Mouse (Mus musculus): Measurements from ENCODE around the gene Zfp672. TPM values are rescaled to one million over a fixed set of nuclear protein-coding genes. Genes with fewer than 3 reads are reported as not detected.

The Zfp672 gene
- polyA plus RNA-seq, 1 experiment, result 75.8 TPM

- no peaks in the 10 kb centered on the region for H3K4me1 ChIP-seq (ENCODE audit: control insufficient read depth, insufficient read depth, insufficient read length, low read length)
- H3K27ac ChIP-seq (replicated peaks; ENCODE audit: low read depth, low read length), result no peak overlapping the region
- H3K4me3 ChIP-seq (ENCODE audit: insufficient read depth, low read depth, low read length), result no peak overlapping the region
These were observed 54.4 kb downstream of the Zfp672 start for GRCm38 (mm10) chr11:58275756-58276155.

- H3K27ac ChIP-seq (replicated peaks; ENCODE audit: low read depth, low read length), result no peak within 1 kb of the TSS
- no peak within 1 kb of the TSS for H3K4me3 ChIP-seq (ENCODE audit: insufficient read depth, low read depth, low read length)
- no peaks in the 10 kb centered on the region for H3K4me1 ChIP-seq (ENCODE audit: control insufficient read depth, insufficient read depth, insufficient read length, low read length)
These were observed 55.6 kb downstream of the Zfp672 start, which contains the start of gene 4930438A08Rik for GRCm38 (mm10) chr11:58274572-58274971. Gene 4930438A08Rik, plus strand, starts transcription at chr11:58274799.

- no peak overlapping the region for H3K4me3 ChIP-seq (ENCODE audit: insufficient read depth, low read depth, low read length)
These were observed 61.9 kb downstream of the Zfp672 start for GRCm38 (mm10) chr11:58268285-58268684.

More at GRCm38 (mm10) chr11:58268285-58268684, 61.9 kb downstream of the Zfp672 start:
- H3K4me1 ChIP-seq (ENCODE audit: control insufficient read depth, insufficient read depth, insufficient read length, low read length), result no peaks in the 10 kb centered on the region
- H3K27ac ChIP-seq (replicated peaks; ENCODE audit: low read depth, low read length), result no peak overlapping the region

Other genes with a start within 250 kb of the Zfp672 start
- not detected in 2 replicates for gene Gm12248, start 237.2 kb downstream of the Zfp672 start, polyA plus RNA-seq (2012; ENCODE audit: insufficient read depth, insufficient read length, missing spikeins)
- 36.4 and 42.1 TPM in 2 replicates for gene Cnot8, start 226.2 kb downstream of the Zfp672 start, polyA plus RNA-seq (2012; ENCODE audit: insufficient read depth, insufficient read length, missing spikeins)
- 3.3 and 3.4 TPM in 2 replicates for gene Gemin5, start 161.8 kb downstream of the Zfp672 start, polyA plus RNA-seq (2012; ENCODE audit: insufficient read depth, insufficient read length, missing spikeins)
- 69.5 and 84.9 TPM in 2 replicates for gene Mrpl22, start 158.7 kb downstream of the Zfp672 start, polyA plus RNA-seq (2012; ENCODE audit: insufficient read depth, insufficient read length, missing spikeins)
- 10.2 and 13.9 TPM in 2 replicates for gene Igtp, start 130.8 kb downstream of the Zfp672 start, polyA plus RNA-seq (2012; ENCODE audit: insufficient read depth, insufficient read length, missing spikeins)
- 7.5 and 7.9 TPM in 2 replicates for gene Irgm2, start 130.7 kb downstream of the Zfp672 start, polyA plus RNA-seq (2012; ENCODE audit: insufficient read depth, insufficient read length, missing spikeins)
- gene 4930438A08Rik, start 55.5 kb downstream of the Zfp672 start, polyA plus RNA-seq (2012; ENCODE audit: insufficient read depth, insufficient read length, missing spikeins), result not detected in 2 replicates
- gene Zfp692, start 23.3 kb downstream of the Zfp672 start, polyA plus RNA-seq (2012; ENCODE audit: insufficient read depth, insufficient read length, missing spikeins), result 2.0 and 2.6 TPM in 2 replicates
- gene Sh3bp5l, start 385 bp upstream of the Zfp672 start, polyA plus RNA-seq (2012; ENCODE audit: insufficient read depth, insufficient read length, missing spikeins), result 19.5 and 20.6 TPM in 2 replicates
- not detected in 2 replicates for gene Lypd8, start 48.7 kb upstream of the Zfp672 start, polyA plus RNA-seq (2012; ENCODE audit: insufficient read depth, insufficient read length, missing spikeins)
- not detected in 2 replicates for gene 1810065E05Rik, start 90.8 kb upstream of the Zfp672 start, polyA plus RNA-seq (2012; ENCODE audit: insufficient read depth, insufficient read length, missing spikeins)
- not detected in 2 replicates for gene Gm12253, start 102.2 kb upstream of the Zfp672 start, polyA plus RNA-seq (2012; ENCODE audit: insufficient read depth, insufficient read length, missing spikeins)
- not detected in 2 replicates for gene Lypd9, start 122.6 kb upstream of the Zfp672 start, polyA plus RNA-seq (2012; ENCODE audit: insufficient read depth, insufficient read length, missing spikeins)
- not detected in 2 replicates for gene Olfr30, start 131.9 kb upstream of the Zfp672 start, polyA plus RNA-seq (2012; ENCODE audit: insufficient read depth, insufficient read length, missing spikeins)
- not detected in 2 replicates for gene Olfr332, start 162.2 kb upstream of the Zfp672 start, polyA plus RNA-seq (2012; ENCODE audit: insufficient read depth, insufficient read length, missing spikeins)
- not detected in 2 replicates for gene Olfr331, start 172.2 kb upstream of the Zfp672 start, polyA plus RNA-seq (2012; ENCODE audit: insufficient read depth, insufficient read length, missing spikeins)
- gene Olfr330, start 204.5 kb upstream of the Zfp672 start, polyA plus RNA-seq (2012; ENCODE audit: insufficient read depth, insufficient read length, missing spikeins), result not detected in 2 replicates
- not detected in 2 replicates for gene Olfr329-ps, start 216.1 kb upstream of the Zfp672 start, polyA plus RNA-seq (2012; ENCODE audit: insufficient read depth, insufficient read length, missing spikeins)
- gene Olfr328, start 225.3 kb upstream of the Zfp672 start, polyA plus RNA-seq (2012; ENCODE audit: insufficient read depth, insufficient read length, missing spikeins), result not detected in 2 replicates
- gene Olfr224, start 240.2 kb upstream of the Zfp672 start, polyA plus RNA-seq (2012; ENCODE audit: insufficient read depth, insufficient read length, missing spikeins), result not detected in 2 replicates
- gene Olfr325, start 247.4 kb upstream of the Zfp672 start, polyA plus RNA-seq (2012; ENCODE audit: insufficient read depth, insufficient read length, missing spikeins), result not detected in 2 replicates